Mouse (Mus musculus) lung, embryonic 16.5 days (tissue): Measurements from ENCODE around the gene Pmf1. TPM values are rescaled to one million over a fixed set of nuclear protein-coding genes. Genes with fewer than 3 reads are reported as not detected.

Source experiments
- ATAC-seq: fragments of 200-750 bp; cut with Nextera tagmentation; 2 replicates; pipeline ENCODE4 v1.8.0; 2017; ENCODE audit warnings: low read depth, mild to moderate bottlenecking, moderate library complexity
- H3K27ac ChIP-seq: fragments of 300-500 bp; sonication (generic); 2 replicates; pipeline ENCODE4 v1.5.1; 2014; ENCODE audit warnings: mild to moderate bottlenecking, control low read depth, low read length
- H3K27me3 ChIP-seq: fragments of 300-500 bp; sonication (generic); 2 replicates; pipeline ENCODE4 v1.6.1; 2014; ENCODE audit warnings: low read depth, low read length, mixed read lengths; ENCODE audit not compliant: control insufficient read depth, insufficient read depth
- H3K36me3 ChIP-seq: fragments of 300-500 bp; sonication (generic); 2 replicates; pipeline ENCODE4 v1.6.1; 2014; ENCODE audit warnings: low read length; ENCODE audit not compliant: control insufficient read depth, insufficient read depth
- H3K4me1 ChIP-seq: fragments of 300-500 bp; sonication (generic); replicated peaks from 2 replicates; pipeline ENCODE4 v1.6.1; 2014; ENCODE audit warnings: low read length, mixed read lengths; ENCODE audit not compliant: control insufficient read depth, insufficient read depth
- H3K4me2 ChIP-seq: fragments of 300-500 bp; sonication (generic); 2 replicates; pipeline ENCODE4 v1.6.1; 2014; ENCODE audit warnings: low read depth, low read length, control low read depth
- H3K4me3 ChIP-seq: fragments of 300-500 bp; sonication (generic); 2 replicates; pipeline ENCODE4 v1.5.1; 2014; ENCODE audit warnings: mild to moderate bottlenecking, low read length, control low read depth
- H3K9ac ChIP-seq: fragments of 300-500 bp; sonication (generic); 2 replicates; pipeline ENCODE4 v1.6.1; 2014; ENCODE audit warnings: low read length, control low read depth
- H3K9me3 ChIP-seq: fragments of 300-500 bp; sonication (generic); 2 replicates; pipeline ENCODE4 v1.6.1; 2016; ENCODE audit warnings: low read length; ENCODE audit not compliant: control insufficient read depth
- WGBS: fragments of 180-500 bp; shearing (Covaris S2); extraction: QIAGEN DNeasy Blood & Tissue Kit; methylation state at CpG from one replicate; pipeline ENCODE4 v1.1.7; 2014; 5-methylcytosine and 5-hydroxymethylcytosine counted together
- polyA plus RNA-seq: library from polyadenylated mRNA; unstranded; fragments of >200 nt; fragmentation: Nextera tagmentation; extraction: Ambion mirVana; gene quantifications from 2 replicates; pipeline ENCODE4 v1.2.1, GENCODE M21; 2015

Gene Pmf1
- polyA plus RNA-seq, 1 experiment from 2014 or later = 147 TPM

- Histone ChIP-seq H3K4me3 (peak overlapping the region; percentile 94), H3K9me3 (no peaks in the 10 kb centered on the region), H3K27me3 (no peaks in the 10 kb centered on the region), H3K4me1 (peaks cover 21% of the 10 kb centered on the region), H3K36me3 (peaks cover 5% of the 10 kb centered on the region), H3K4me2 (peak overlapping the region; percentile 86), H3K27ac (no peak overlapping the region), H3K9ac (peak overlapping the region; percentile 47)
- 11% methylated on average over 2 of the region's 2 CpGs for WGBS
- ATAC-seq = no peak
Measured at GRCm38 (mm10) chr3:88425330-88425689, 15.2 kb upstream of the Pmf1 start.

DNA sequence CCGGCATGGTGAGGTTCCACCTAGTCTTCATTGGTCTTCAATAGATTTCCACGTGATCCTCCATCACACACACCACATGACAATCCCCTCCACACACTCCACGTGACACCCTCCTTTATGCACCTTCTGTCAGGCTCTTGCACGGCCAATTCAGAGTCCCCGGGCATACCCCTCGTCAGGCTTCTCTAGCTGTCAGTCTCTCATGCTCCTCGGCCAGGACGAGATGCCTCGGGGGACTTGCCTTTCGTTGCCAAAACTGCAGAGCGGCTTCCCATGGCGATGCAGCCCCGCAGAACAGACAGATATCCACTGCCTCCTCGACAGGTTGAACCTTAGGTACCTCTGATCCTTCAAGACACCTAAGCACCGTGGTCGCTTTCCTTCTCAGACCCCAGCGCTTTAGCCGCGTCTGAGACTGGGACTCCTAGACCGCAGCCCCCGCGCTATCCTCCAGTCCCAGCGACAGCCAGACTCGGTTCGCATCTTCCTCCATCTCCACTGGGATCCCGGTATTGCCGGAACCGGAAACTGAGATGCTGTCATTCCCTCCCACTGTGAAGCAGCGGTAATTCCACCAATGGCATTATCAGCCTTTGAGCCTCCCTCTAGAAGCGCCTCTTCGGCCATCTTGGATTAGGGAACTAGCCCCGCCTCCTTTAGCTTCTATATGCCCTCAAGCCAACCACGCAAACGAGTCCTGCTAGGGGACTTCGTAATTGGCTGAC is 14.6 kb upstream of the Pmf1 start, which contains the start of gene Slc25a44:
Slc25a44 (minus strand) TSS at position 535 of the 725 bp plus-strand sequence.
- H3K4me3 ChIP-seq = peak within 1 kb of the TSS; percentile 94
- H3K4me2 ChIP-seq = peak within 1 kb of the TSS; percentile 86
- ATAC-seq = peak; percentile 99
- peak within 1 kb of the TSS; percentile 78 for H3K9ac ChIP-seq
- peaks cover 7% of the 10 kb centered on the region for H3K36me3 ChIP-seq
- H3K9me3 ChIP-seq = no peaks in the 10 kb centered on the region
- under 1% methylated on average over 35 of the region's 35 CpGs for WGBS
- H3K27me3 ChIP-seq = no peaks in the 10 kb centered on the region
- peaks cover 21% of the 10 kb centered on the region for H3K4me1 ChIP-seq
- peak within 1 kb of the TSS; percentile 49; the same call in 1 of the 2 replicates for H3K27ac ChIP-seq

DNA sequence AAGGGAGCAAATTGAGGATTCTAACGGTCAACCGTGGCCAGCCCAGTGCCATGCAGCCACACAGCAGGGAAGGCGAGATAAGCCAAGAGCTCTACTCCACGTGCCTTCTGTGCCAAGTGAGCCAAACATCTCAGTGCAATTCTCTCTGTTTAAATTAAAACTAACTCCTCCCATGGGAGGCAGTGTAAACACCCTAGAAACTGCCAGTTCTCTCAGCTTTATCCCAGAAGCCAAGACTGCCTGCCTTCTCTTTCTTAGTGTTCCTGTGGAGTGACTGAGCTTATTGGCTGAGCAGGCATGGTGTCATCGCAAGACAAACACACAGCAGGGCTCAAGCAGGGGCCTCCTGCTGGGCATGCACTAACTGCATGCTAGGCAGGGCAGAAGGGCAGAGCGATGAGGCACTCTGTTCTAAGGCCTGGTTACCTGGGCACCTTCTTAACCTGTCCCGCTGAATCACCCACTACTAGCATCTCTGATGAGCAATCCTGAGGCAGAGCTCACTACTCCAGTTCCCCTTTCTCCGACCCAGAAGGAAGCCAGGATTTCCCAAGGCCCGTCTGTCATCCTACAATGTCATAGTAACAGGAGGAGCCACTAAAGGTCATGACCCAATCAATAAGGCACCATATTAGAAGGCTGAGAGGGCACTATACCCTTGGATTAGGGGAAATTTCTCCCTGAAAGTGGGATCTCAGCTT is 12.0 kb upstream of the Pmf1 start:
- Histone ChIP-seq H3K27ac (peak overlapping the region; percentile 20; the same call in 1 of the 2 replicates), H3K4me3 (no peak overlapping the region), H3K9ac (peak overlapping the region; percentile 28; the same call in 1 of the 2 replicates), H3K9me3 (no peaks in the 10 kb centered on the region), H3K4me1 (peaks cover 21% of the 10 kb centered on the region), H3K4me2 (no peak overlapping the region), H3K27me3 (no peaks in the 10 kb centered on the region), H3K36me3 (peaks cover 19% of the 10 kb centered on the region)
- peak; percentile 45 for ATAC-seq
- WGBS = 24% methylated on average over 9 of the region's 9 CpGs

- H3K4me3 ChIP-seq = no peak overlapping the region
- 93% methylated on average over 19 of the region's 19 CpGs for WGBS
- ATAC-seq = no peak
- peaks cover 20% of the 10 kb centered on the region for H3K36me3 ChIP-seq
- no peaks in the 10 kb centered on the region for H3K27me3 ChIP-seq
- no peak overlapping the region for H3K9ac ChIP-seq
- H3K27ac ChIP-seq = no peak overlapping the region
- H3K4me1 ChIP-seq = peaks cover 21% of the 10 kb centered on the region
- no peaks in the 10 kb centered on the region for H3K9me3 ChIP-seq
- H3K4me2 ChIP-seq = no peak overlapping the region
Measured at GRCm38 (mm10) chr3:88420771-88421170, 10.6 kb upstream of the Pmf1 start.

DNA sequence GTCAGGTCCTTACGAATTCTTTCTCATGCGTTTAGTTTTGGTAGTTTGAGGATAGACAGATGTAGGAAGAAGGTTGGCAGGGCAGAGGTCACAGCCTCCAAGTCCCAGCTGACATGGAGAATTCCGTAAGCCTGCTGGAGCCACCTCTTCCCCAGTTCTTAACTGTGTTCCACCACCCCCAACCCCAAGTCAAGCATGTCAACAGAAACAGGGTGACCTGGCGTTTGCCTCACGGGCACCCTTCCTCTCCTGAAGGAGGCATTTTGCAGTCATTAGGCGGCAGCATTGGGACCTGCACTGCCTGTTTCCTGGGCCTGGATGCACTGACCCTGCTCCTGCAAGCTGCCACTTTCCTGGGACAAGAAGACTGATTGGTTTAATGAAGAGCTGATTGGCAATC is 7.9 kb upstream of the Pmf1 start:
- H3K27ac ChIP-seq = no peak overlapping the region
- H3K4me2 ChIP-seq = no peak overlapping the region
- H3K9ac ChIP-seq = no peak overlapping the region
- peaks cover 22% of the 10 kb centered on the region for H3K36me3 ChIP-seq
- WGBS = 77% methylated on average over 6 of the region's 6 CpGs
- H3K27me3 ChIP-seq = no peaks in the 10 kb centered on the region
- H3K4me3 ChIP-seq = no peak overlapping the region
- H3K4me1 ChIP-seq = peaks cover 8% of the 10 kb centered on the region
- no peak for ATAC-seq
- H3K9me3 ChIP-seq = no peaks in the 10 kb centered on the region

GRCm38 (mm10) chr3:88415668-88416067 is 5.5 kb upstream of the Pmf1 start:
- Histone ChIP-seq H3K4me1 (peaks cover 3% of the 10 kb centered on the region; the same call in 1 of the 2 replicates), H3K9ac (no peak overlapping the region), H3K4me3 (no peak overlapping the region), H3K36me3 (peaks cover 24% of the 10 kb centered on the region), H3K9me3 (no peaks in the 10 kb centered on the region), H3K27me3 (no peaks in the 10 kb centered on the region), H3K4me2 (no peak overlapping the region), H3K27ac (no peak overlapping the region)
- WGBS = 65% methylated on average over 4 of the region's 4 CpGs
- ATAC-seq = no peak

GRCm38 (mm10) chr3:88412636-88413035 is 2.5 kb upstream of the Pmf1 start:
- H3K9ac ChIP-seq = no peak overlapping the region
- H3K4me1 ChIP-seq = peaks cover 14% of the 10 kb centered on the region
- no peaks in the 10 kb centered on the region for H3K9me3 ChIP-seq
- no peak for ATAC-seq
- 81% methylated on average over 11 of the region's 11 CpGs for WGBS
- H3K4me2 ChIP-seq = no peak overlapping the region
- H3K27ac ChIP-seq = no peak overlapping the region
- H3K36me3 ChIP-seq = peaks cover 9% of the 10 kb centered on the region; the same call in 1 of the 2 replicates
- H3K27me3 ChIP-seq = no peaks in the 10 kb centered on the region
- H3K4me3 ChIP-seq = no peak overlapping the region

- Histone ChIP-seq H3K4me1 (peaks cover 17% of the 10 kb centered on the region), H3K36me3 (peaks cover 5% of the 10 kb centered on the region; the same call in 1 of the 2 replicates), H3K4me2 (no peak overlapping the region), H3K4me3 (no peak overlapping the region), H3K27ac (no peak overlapping the region), H3K9ac (no peak overlapping the region), H3K27me3 (no peaks in the 10 kb centered on the region), H3K9me3 (no peaks in the 10 kb centered on the region)
- WGBS = 86% methylated on average over 4 of the region's 4 CpGs
- no peak for ATAC-seq
Measured at GRCm38 (mm10) chr3:88411681-88412080, 1.6 kb upstream of the Pmf1 start.

DNA sequence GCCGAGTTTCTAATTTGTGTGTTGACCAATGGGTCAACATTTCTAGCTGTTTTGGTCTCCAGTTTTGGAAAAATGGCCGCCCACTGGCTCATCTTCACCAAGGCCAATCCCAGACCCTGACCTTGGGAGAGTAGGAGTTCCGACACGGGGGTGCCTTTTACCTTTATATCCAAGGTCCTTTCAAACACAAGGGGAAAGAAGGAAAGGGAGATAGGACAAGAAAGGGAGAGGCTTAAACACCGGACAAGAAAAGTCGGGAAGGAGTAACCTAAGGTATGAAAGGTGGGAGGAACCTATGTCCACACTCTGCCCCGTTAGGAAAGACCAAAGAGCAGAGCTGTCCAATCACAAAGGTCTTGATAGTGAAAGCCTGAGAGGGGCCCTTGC is 507 bp upstream of the Pmf1 start:
- peak overlapping the region; percentile 65 for H3K4me2 ChIP-seq
- peak overlapping the region; percentile 67 for H3K27ac ChIP-seq
- H3K27me3 ChIP-seq = no peaks in the 10 kb centered on the region
- H3K36me3 ChIP-seq = peaks cover 5% of the 10 kb centered on the region; the same call in 1 of the 2 replicates
- no peak for ATAC-seq
- peaks cover 17% of the 10 kb centered on the region for H3K4me1 ChIP-seq
- 15% methylated on average over 7 of the region's 7 CpGs for WGBS
- peak overlapping the region; percentile 79 for H3K4me3 ChIP-seq
- H3K9me3 ChIP-seq = no peaks in the 10 kb centered on the region
- peak overlapping the region; percentile 61 for H3K9ac ChIP-seq
